Mouse (Mus musculus): Measurements from ENCODE around the gene Stk39.
A peak's percentile ranks its signal among the peaks of the same experiment; 100 is the strongest.

Stk39 gene

DNA sequence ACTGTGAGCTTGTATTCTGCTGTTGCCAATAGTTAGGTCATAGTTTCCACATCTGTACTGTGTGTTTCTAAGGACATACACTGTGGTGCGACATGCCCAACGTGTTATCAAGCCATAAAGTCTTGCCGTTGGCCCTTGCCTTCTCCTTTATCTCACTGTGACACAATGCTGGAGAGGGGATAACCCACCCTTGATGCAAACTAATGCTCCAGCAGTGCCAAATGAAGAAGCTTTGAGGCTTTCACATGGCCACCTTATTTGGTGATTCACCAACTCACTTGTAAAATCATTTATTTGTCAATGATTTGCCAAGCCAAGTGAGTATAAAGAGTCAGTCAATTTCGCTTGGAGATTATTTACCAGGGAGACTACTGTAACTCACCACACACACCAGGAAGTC, 46.0 kb downstream of the Stk39 start:
- no peak for DNase-seq (ENCODE audit: extremely low spot score, low read depth, low spot score)

DNA sequence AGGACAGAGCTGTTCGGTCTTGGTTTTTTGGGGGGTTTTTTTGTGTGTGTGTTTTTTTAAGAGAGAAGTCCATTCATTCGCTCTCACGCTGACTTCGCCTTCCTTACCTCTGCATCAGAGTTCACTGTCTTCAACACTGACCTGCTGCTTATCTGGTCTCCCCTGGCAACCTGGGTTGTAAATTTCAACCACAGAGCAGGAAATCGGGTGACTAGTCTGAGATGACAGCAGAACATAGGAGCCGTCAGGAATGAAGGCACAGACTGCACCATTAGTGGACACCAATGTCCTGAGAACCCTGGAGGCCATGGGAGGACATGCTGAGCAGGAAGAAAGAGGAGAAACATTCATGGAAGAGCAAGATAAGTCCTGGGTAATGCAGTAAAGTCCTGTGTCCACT, 51.1 kb downstream of the Stk39 start:
- no peak for DNase-seq (ENCODE audit: extremely low spot score, low read depth, low spot score)

DNA sequence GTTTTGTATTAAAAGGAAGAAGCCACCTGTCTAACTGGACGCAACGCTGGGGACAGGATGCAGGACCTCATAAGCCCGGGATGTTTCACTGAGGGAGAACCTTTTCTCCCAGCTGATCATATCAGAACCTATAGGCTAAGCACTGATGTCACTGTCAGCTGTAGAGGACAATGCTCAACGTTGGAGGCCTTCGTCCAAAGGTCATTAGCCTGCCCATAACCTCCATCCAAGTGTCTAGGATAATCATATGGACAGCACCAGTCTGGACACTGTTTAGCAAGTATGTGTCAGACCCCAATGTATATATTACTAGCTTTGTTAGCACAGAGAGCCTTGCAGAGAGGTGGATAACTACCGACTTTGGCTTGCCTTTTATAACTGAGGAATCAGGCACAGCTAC, 51.8 kb downstream of the Stk39 start:
- no peak for DNase-seq (ENCODE audit: extremely low spot score, low read depth, low spot score)

DNA sequence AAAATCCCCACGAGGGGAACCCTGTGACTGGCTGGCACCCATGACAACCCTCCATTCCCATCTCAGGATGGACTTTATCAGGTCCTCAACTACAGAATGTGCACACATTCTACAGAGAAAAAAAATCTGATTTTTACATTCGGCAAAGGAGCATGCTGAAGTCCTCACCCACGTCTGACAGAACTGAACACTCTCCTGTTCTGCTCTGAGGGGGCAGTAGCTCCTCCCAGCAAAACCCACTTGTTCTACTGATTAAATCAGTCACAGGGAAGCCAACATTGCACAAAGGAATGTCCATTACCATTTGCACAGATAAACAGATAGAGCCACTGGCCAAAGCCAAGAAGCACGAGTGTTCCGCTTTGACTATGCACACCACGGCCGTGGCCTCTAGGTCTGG, 52.3 kb downstream of the Stk39 start:
- no peak for DNase-seq (ENCODE audit: extremely low spot score, low read depth, low spot score)

DNA sequence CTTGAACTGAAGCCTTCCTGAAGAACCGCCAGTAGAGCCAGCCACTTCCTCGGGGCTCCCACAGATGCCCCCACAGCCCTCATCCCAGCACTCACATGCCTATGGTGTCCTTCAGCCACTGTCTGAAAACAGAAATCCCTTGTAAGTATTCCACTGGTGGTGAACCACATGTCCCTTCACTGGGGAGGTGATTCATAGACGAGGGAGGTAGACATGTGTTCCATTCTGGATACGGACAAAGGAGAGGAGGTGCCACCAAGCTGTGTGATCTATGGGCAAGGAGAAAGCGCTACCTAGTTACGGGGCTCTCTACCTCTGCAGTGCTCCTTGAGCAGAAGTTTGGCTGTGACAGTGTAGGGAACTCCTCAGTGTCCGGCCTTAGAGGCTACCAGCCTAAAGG, 52.9 kb downstream of the Stk39 start:
- DNase-seq (ENCODE audit: extremely low spot score, low read depth, low spot score), result no peak

DNA sequence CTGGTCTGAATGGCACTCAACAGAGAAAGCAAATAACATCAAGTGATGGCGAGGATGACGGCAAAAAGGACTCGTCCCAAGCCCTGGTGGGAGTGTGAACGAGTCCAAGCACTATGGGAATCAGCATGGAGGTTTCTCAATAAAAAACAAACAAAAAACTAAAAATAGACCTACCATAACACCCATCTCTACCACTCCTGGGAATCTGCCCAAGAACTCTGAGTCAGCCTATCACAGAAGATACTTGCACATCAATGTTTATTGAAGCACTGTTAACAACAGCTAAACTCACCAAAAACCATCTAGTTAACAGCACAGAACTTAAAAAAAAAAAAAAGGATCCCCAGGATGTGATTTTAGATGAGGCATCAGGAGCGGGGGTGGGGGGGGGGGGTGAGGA, 55.0 kb downstream of the Stk39 start:
- DNase-seq (ENCODE audit: extremely low spot score, low read depth, low spot score), result no peak

DNA sequence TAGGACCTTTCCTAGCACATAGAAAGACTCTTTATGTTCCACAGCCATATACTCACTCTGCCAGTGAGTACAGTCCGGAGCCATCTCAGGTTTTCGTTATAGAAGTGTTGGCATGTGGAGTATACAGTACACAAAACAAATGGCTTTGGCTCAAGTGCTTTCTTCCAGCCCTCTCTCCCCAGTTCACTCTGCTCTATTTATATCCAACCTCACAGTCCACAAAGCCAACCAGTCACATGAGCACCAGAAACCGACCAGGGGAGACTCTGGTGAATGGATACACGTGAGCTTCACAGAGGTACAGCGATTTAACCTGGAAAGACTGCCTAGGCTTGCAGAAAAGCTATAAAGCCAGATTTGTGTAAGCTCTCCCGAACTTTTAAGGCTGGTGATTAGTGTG, 56.4 kb downstream of the Stk39 start:
- no peak for DNase-seq (ENCODE audit: extremely low spot score, low read depth, low spot score)

DNA sequence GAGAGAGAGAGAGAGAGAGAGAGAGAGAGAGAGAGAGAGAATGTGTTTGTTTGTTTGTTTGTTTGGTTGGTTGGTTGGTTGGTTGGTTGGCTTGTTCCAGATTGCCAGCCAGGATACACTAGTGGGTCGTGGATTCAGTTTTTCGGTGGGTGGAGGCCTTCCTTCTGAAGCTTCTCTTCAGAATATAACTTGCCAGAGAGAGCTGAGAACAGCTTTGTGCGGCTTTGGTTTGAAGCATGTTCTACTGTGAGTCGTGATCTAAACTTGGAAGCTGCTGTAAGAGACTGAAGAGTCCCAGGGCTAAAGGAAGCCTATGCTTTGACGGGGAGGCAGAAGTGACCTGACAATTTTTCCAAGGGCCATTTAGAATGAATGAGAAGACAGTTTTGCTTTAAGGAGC, 59.9 kb downstream of the Stk39 start:
- no peak for DNase-seq (ENCODE audit: extremely low spot score, low read depth, low spot score)

DNA sequence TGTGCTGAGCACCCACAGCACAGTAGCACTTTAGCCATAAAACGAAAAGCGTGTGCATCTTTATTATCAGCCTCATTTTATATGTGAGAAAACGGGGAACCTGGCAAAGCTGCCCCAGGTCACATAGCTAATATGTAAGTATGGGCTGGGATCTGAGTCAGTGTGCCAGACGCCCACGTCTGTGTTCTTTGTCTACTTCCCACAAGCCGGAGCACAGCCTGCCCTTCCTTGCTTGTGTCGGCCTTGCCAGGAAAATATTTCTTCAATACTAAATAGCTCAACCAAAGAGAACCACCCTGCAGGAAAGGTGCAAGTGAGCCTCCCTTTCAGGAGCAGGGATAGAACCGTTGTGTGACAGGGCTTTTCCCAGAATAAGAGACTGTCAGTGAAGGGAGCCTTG, 60.9 kb downstream of the Stk39 start:
- DNase-seq (ENCODE audit: extremely low spot score, low read depth, low spot score), result no peak

DNA sequence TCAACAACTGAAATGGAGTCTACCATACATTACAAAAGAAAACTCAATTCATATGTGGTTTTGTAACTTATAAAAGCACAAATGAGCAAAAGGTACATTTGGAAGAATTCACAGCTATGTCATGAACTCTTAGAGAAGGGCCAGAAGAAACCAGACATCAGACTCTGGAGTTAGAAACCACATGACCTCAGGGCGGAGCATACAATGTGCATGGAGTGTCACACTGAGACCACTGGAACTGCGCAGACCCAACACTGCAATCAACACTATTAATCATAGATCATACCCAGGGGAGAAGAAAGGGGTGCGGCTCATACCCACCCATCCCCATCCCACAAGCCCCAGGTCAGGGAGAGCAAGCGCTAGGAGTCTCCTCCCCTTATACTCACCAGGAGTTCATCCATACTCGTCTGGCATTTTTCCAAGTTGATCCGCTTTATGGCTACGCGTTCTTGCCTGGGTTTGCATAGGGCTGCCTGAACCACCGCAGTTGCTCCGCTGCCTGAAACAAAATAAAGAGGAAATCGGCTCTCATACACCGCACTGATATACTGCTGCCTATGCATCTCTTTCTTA, 62.3 kb downstream of the Stk39 start:
- DNase-seq (ENCODE audit: extremely low spot score, low read depth, low spot score), result no peak

DNA sequence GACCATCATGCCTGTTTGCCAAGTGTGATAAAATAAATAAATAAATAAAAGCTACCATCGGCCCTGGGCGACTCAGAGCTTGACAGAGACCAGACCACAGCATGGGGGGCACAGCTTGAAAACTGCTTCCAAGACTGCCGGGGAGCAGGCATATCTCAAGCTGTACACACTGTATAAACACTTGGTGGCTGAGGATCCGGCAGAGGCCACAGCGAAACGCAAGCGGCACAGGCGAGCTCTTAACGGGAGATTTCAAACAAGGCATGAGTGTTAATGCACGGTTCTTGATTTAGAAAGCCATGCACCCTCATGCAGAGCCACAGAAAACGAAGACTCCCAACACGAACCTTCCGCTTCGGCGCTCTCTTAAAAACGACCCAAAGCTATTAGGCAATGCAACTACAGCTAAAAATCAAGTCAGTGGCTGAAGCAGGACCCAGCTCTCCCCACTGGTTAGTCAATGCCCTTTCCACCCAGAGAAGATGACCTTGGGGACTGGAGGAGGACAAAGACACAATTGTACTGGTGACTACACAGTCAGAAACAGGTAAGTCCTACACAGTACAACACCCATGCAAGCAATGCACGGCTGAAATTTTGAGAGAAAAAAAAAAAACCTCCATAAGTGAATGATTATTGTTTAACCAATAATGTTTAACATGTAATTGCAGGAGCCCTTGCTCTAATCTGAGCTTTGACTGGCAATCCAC, 63.6 kb downstream of the Stk39 start:
- no peak for DNase-seq (ENCODE audit: extremely low spot score, low read depth, low spot score)

DNA sequence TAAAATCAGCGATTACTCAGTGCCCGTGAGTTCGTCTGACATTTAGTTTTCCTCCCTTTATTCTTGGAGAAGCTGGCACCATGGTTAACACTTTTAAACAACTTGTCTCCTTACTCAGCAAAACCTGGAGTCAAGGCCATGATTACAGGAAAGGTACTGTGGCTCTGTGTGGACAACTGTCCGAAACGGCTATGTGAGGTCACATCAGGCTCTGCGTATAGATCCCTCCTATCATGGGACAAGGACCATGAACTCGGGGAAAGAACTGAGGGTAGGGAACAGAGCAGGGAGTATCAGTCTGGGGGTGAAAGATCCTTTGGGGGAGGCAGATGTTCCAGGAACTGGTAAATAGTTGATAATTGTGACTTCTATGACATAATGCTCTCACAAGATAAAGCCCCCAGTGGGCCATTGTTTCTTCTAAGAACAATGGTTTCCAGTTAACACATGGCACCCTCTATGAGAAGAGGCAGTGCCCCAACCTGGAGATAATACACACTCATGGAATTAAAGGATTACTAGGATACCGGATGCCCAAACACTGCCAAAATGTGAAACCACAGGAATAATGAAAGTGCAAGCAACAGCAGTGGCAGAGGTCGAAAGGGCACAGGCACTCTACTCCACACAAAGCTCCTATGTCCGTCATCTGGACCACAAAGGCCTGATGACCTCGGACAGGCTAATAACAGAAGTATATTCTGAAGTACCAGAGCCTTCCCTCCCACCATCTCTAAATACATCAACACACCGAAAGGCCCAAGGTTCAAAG, 64.7 kb downstream of the Stk39 start:
- DNase-seq (ENCODE audit: extremely low spot score, low read depth, low spot score), result no peak

DNA sequence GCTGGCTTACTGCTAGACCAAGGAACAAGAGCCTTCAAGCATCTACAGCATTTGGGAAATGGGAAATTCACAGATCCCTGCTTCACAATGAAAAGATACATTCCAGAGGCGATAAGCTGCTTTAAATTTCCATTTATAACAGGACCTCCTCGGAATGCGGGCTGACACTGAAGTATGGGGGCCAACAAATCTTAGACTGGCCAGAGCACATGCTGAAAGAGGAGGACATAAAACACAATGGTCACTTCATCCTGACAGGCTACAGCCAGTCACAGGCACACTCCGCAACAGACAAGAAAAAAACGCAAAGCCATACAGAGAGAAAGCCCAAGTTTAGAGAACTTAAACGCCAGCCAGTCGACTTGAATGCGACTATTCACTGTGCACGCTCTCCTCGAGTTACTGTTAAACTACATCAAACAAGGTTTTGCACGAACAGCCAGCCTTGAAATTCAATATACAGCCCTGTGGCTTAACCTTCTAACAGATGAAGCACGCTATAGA, 65.4 kb downstream of the Stk39 start:
- peak; percentile 35 for DNase-seq (ENCODE audit: extremely low spot score, low read depth, low spot score)

DNA sequence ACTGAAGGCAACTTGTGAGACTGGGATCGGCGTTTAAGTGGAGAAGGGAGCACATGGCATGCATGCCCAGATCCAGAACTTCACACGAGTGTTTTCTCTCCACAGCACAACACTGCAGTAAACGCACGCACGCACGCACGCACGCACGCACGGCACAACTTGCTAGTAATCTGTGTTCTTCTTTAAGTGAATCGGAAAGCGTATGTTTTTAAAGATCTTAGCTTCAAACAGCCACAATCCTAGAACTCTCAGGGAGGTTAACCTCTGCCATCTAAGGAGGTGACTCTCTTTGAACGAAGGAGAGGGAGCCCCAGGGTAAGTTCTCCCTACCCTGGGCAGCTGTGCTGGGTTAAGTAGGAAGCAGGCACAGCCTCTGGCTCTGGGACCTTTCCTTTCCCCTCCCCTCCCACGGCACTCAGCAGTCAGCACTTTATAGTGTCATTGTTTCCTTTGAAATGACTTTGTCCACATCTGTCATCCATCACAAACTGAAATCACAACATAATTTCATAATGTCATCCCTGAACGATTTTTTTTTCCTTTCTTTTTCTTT, 66.8 kb downstream of the Stk39 start:
- DNase-seq (ENCODE audit: extremely low spot score, low read depth, low spot score), result peak; percentile 37

DNA sequence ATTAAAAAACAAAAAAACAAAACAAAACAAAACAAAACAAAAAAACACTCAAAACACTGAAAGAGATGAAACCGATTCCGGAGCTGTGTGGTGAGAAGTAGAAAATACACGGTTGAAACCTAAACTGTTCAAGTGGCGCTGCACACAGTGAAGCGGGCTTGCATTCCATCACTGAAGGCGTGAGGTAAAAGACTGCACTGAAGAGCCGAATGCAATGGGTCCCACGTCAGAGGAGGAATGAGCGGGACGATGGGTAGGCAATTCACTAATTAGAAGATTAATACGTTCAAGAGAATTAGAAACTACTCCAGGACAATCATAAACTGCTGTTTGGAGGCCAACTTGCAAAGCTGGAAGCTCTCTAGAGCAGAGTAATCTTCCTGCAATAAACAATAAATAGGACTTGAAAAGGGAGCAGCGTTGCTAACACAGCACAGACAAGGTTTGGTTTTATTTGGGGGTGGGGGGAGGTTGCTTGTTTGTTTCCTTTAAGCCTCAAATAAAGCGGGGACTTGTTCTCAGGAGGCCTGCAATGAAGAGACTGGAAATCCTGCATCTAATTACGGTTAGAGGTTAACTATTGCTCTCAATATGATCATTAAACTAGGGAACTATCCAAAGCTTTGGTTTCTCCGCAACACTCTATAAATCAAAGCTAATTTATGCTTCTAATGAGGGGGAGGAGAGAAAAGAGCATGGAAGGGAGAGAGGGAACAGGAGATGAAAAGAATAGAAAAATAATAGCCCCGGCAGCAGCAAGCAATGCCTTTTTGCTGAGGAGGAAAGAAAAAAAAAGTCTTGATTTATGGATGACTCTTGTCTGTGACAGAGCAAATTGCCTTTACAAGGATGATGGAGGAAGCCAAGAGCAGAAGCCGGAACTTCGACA, 67.5 kb downstream of the Stk39 start:
- peak; percentile 95 for DNase-seq (ENCODE audit: extremely low spot score, low read depth, low spot score)

DNA sequence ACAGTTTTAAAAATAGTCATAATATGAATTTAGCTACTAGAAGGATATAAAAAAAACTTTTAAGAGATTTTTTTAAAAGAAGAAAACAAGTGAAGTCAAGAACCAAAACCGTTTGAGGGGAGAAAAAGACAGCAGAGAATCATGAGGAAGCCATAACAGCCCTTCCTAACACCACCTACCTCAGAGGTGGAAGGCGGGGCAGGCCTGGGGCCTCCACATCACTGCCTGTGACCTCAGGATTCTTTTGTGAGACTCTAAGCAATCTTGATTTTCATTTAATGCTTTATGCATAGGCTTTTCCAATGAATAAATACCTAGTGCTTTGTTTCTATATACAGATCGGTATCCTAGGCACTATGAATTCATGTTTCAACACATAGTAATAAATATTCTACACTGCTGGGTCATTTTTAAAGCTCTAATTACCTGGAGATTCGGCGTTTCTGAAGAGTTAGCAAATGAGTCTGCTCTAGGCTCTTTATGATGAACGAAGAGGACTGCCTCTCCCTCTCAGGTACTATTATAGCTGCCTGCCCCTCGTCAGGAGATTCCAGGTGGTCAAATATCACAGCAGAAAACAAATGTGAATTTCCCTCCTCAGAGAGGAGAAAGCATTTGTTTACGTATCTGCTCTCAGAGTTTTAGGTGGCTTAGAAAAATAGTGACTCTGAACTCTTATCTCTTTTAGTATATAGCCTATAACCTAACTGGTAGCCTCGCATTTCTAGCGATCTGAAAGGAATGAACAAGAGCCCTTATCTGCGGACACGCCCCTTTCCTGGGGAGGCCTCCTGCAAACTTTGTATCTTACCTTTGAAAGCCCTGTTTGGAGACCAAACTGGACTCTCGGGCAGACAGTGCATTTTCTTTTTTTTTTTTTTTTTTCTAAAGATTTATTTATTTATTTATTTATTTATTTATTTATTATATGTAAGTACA, 78.2 kb downstream of the Stk39 start:
- DNase-seq (ENCODE audit: extremely low spot score, low read depth, low spot score), result no peak

DNA sequence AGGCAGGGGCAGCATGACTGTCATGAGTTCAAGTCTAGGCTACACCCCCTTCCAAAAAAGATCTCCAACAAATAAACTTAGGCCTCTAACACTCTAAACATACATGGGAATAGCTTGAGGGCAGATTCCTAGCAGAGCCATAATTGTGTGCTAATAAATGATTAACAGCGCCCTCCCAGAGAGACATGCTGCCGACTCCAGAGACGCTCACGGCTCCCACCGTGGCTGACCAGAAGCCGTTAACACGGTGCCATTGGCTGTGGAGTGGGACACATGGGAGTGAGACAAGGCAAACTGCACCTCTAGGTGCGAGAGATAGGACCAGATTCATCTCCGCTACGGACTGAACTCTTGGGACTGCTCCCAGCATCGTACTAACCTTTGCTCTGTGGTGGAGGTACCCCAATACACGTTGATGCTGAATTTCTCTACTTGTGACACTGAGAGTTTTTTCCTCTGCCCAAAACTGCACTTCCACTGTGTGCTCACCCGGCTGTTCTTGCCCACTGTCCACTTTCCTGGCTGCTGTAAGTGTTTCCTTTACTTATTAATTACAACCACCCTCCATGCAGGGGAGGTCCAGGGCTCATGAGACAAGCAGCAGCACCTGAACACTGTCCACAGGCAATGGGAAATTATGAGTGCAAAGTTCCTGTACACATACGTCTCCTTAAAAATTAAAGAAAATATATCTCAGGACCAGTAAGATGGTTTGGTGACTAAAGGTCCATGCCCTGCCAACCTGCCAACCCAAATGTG, 84.1 kb downstream of the Stk39 start:
- no peak for DNase-seq (ENCODE audit: extremely low spot score, low read depth, low spot score)

DNA sequence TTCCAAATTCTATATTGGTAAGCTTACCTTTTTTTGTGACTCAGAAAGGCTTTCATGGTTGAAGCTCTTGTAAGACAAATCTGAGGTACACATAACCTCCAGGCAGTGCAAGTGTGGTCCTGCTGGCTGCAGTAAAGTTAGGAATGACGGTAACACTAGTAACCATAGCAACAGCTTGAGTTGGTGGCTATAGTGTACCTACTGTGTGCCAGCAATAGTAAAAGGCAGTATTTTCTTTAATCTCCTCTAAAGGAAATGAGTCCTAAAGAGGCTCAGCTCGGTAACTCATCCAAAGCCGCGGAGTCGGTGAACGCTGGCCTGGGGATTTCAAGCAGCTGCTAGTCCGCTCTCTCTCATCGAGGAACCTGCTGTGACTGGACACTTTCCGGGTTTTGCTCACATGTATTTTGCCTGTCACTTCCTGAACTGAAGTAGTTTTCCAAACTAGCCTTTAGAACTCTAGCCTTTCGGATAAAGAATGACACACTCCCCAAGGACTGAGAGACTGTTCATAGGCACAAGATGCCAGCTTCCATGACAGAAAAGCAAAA, 85.7 kb downstream of the Stk39 start:
- no peak for DNase-seq (ENCODE audit: extremely low spot score, low read depth, low spot score)

Data from hindlimb bud, embryonic 11.5 days (tissue).